Mouse (Mus musculus): ENCODE data around the gene Kif2c.

- TF ChIP-seq CTCF (IDR thresholded peaks at IDR 0.05; ENCODE audit: low read depth): no peak
- no peak for TF ChIP-seq EP300 (IDR thresholded peaks at IDR 0.05; ENCODE audit: low read depth)
Observed at GRCm38 (mm10) chr4:117161183-117161582, 21.3 kb downstream of the Kif2c start.
